Mouse (Mus musculus) heart, postnatal 10 days (tissue): ENCODE data around the gene Slc47a2. TPM values are rescaled to one million over a fixed set of nuclear protein-coding genes. Genes with fewer than 3 reads are reported as not detected.

ENCODE experiments used
- DNase-seq, 2 experiments: peaks; one replicate each; pipeline ENCODE4 v3.0.0; 2021
- intact Hi-C: fragments of 180-260 bp; cut with DNase I; formaldehyde crosslinking; loops from one replicate; pipeline ENCODE4 v1.15.1; 2025
- total RNA-seq, 2 experiments: library from RNA; stranded (reverse); gene quantifications; 2 replicates each; pipeline ENCODE4 v1.2.3; 2021

Gene Slc47a2
- under 1 TPM; 0.10 TPM for total RNA-seq

- intact Hi-C loops, result no loop called here
- DNase-seq, result peak; percentile 41 to 56
Observed at GRCm38 (mm10) chr11:61342505-61343420, at the start of gene Slc47a2. Gene Slc47a2, minus strand, starts transcription at chr11:61342860.

- intact Hi-C loops, result loop anchor here (1.0 to 5.0 kb wide), 3 partner anchors 42 to 196 kb away; no protein-coding TSS in a partner anchor
- no peak for DNase-seq
Observed at GRCm38 (mm10) chr11:61388936-61389335, 46.3 kb upstream of the Slc47a2 start.

GRCm38 (mm10) chr11:61388012-61388411, 45.4 kb upstream of the Slc47a2 start:
- intact Hi-C loops, result loop anchor here (1.0 to 5.0 kb wide), 3 partner anchors 41 to 195 kb away; no protein-coding TSS in a partner anchor

GRCm38 (mm10) chr11:61387233-61387632, 44.6 kb upstream of the Slc47a2 start:
- no peak for DNase-seq
- intact Hi-C loops, result loop anchor here (5.0 kb wide), 1 partner anchor 40 kb away; no protein-coding TSS in a partner anchor

More at GRCm38 (mm10) chr11:61388012-61388411, 45.4 kb upstream of the Slc47a2 start:
- peak in 1 of 2 experiments; percentile 60 for DNase-seq

GRCm38 (mm10) chr11:61385725-61386124, 43.1 kb upstream of the Slc47a2 start:
- intact Hi-C loops, result loop anchor here (5.0 kb wide), 1 partner anchor 38 kb away; no protein-coding TSS in a partner anchor
- no peak for DNase-seq

- no peak for DNase-seq
- intact Hi-C loops, result no loop called here
Observed at GRCm38 (mm10) chr11:61381272-61381671, 38.6 kb upstream of the Slc47a2 start.

GRCm38 (mm10) chr11:61378651-61379050, 36.0 kb upstream of the Slc47a2 start:
- DNase-seq, result no peak
- intact Hi-C loops, result no loop called here

GRCm38 (mm10) chr11:61377881-61378613, 35.4 kb upstream of the Slc47a2 start, which contains the start of gene Slc47a1:
Gene Slc47a1, minus strand, starts transcription at chr11:61378345.
- intact Hi-C loops, result no loop called here

GRCm38 (mm10) chr11:61368668-61369067, 26.0 kb upstream of the Slc47a2 start:
- intact Hi-C loops, result loop anchor here (5.0 kb wide), 1 partner anchor 39 kb away; no protein-coding TSS in a partner anchor
- DNase-seq, result no peak

More at GRCm38 (mm10) chr11:61377881-61378613, 35.4 kb upstream of the Slc47a2 start, which contains the start of gene Slc47a1:
- DNase-seq, result peak; percentile 58 to 59

GRCm38 (mm10) chr11:61366517-61367273, 24.0 kb upstream of the Slc47a2 start:
- DNase-seq, result peak; percentile 73 to 78
- intact Hi-C loops, result loop anchor here (5.0 kb wide), 1 partner anchor 41 kb away; no protein-coding TSS in a partner anchor

- intact Hi-C loops, result loop anchor here (5.0 kb wide), 1 partner anchor 41 kb away; no protein-coding TSS in a partner anchor
- DNase-seq, result peak; percentile 26 to 35
Observed at GRCm38 (mm10) chr11:61365938-61366337, 23.3 kb upstream of the Slc47a2 start.

- DNase-seq, result no peak
- intact Hi-C loops, result no loop called here
Observed at GRCm38 (mm10) chr11:61364096-61364495, 21.4 kb upstream of the Slc47a2 start.

- DNase-seq, result peak; percentile 30 to 43
- intact Hi-C loops, result no loop called here
Observed at GRCm38 (mm10) chr11:61361515-61362190, 19.0 kb upstream of the Slc47a2 start.

- DNase-seq, result no peak
- intact Hi-C loops, result no loop called here
Observed at GRCm38 (mm10) chr11:61356600-61356999, 13.9 kb upstream of the Slc47a2 start.

GRCm38 (mm10) chr11:61356111-61356510, 13.5 kb upstream of the Slc47a2 start:
- no peak for DNase-seq
- intact Hi-C loops, result no loop called here

- intact Hi-C loops, result no loop called here
- DNase-seq, result no peak
Observed at GRCm38 (mm10) chr11:61355351-61355750, 12.7 kb upstream of the Slc47a2 start.

GRCm38 (mm10) chr11:61354346-61354745, 11.7 kb upstream of the Slc47a2 start:
- no peak for DNase-seq
- intact Hi-C loops, result no loop called here

- DNase-seq, result no peak
- intact Hi-C loops, result no loop called here
Observed at GRCm38 (mm10) chr11:61353038-61353437, 10.4 kb upstream of the Slc47a2 start.

GRCm38 (mm10) chr11:61352138-61352651, 9.5 kb upstream of the Slc47a2 start:
- DNase-seq, result peak in 1 of 2 experiments; percentile 21
- intact Hi-C loops, result no loop called here
